Mouse (Mus musculus) adrenal gland, postnatal 4 days (tissue): ENCODE measurements around the gene Rpl31. TPM values are rescaled to one million over a fixed set of nuclear protein-coding genes. Genes with fewer than 3 reads are reported as not detected.
A peak's percentile ranks its signal among the peaks of the same experiment; 100 is the strongest.

ENCODE experiments used
- DNase-seq, 2 experiments: peaks; one replicate each; pipeline ENCODE4 v3.0.0; 2021 to 2022; ENCODE audit warnings: low spot score in 2 of 2, mixed read lengths in 2 of 2
- total RNA-seq, 2 experiments: library from RNA; stranded (reverse); gene quantifications; 2 replicates each; pipeline ENCODE4 v1.2.3; 2021

Rpl31 gene
- total RNA-seq, 2 experiments from 2014 or later = 986 to 1,037 TPM

DNA sequence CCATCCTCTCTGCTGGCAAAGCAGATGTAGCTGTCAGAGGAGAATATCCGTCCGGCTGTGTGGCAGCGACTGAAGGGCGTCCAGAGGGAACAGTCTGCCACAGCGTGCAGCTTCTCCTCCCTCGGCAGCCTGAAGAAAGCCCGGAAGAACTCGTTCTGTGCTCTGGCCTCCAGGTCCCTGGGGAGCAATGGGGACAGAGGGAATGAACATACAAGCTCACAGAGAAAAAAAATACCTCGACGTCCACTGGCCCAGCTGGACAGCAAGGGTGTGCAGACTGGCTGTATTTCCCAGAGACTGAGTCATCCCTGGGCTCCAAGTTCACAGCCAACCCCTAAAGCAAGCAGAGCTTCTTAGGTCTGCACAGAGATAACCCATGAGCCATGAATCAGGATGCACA lies 26.5 kb downstream of the Rpl31 start:
- no peak for DNase-seq

GRCm38 (mm10) chr1:39394650-39395049 lies 27.0 kb downstream of the Rpl31 start:
- DNase-seq = no peak

DNA sequence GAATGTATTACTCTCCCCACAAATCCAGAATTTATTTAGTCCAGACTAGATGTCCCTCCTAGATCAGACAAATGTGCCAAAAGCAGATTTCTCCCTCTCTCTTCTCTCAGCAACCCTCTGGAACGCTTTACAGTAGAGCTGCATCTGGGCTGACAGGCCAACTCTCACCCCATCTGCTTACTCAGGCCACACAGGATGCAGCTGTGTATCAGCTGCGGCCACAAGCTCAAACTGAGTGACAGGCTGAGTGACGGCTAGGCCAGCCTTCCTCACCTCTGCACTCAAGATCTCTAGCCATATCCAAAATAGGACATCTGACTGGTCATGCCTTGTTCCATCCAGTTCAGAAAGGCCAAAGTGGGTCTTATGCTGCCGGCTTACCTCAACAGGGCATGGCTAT lies 28.7 kb downstream of the Rpl31 start:
- DNase-seq = no peak

- no peak for DNase-seq
Observed at GRCm38 (mm10) chr1:39398284-39398683, 30.6 kb downstream of the Rpl31 start.

- no peak for DNase-seq
Observed at GRCm38 (mm10) chr1:39399228-39399627, 31.6 kb downstream of the Rpl31 start.

DNA sequence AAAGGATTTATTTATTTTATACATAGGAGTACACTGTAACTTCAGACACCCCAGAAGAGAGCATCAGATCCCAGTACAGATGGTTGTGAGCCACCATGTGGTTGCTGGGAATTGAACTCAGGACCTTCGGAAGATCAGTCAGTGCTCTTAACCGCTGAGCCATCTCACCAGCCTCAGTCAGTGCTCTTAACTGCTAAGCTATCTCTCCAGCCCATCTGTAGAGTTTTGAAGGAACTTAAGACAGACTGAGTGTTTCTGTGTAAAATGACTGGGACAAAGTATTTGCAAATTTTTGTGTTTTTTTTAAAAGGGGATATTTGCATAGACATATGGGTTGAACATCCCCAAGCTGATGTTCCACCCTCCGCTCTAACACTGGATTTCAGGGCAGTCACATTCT lies 32.5 kb downstream of the Rpl31 start:
- DNase-seq = no peak

- DNase-seq = no peak
Observed at GRCm38 (mm10) chr1:39407108-39407507, 39.5 kb downstream of the Rpl31 start.

DNA sequence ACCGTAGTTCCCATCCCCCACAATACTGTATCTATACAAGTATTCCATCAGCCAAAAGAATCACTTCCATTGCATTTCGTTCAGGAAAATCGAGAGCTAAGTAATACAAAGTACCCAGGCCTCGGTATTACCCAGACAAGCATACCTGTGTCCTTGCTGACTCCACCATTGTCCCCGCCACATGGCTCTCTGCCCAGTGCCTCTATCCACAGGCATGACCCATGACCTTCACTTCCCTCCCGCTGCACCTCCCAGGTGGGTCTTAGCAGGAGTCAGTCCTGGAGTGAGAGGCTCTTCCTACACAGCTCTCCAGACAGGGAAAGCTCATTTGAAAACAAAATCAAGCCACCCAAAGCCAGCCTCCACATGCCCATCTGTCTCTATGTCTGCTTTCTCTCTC lies 40.5 kb downstream of the Rpl31 start:
- no peak for DNase-seq

DNA sequence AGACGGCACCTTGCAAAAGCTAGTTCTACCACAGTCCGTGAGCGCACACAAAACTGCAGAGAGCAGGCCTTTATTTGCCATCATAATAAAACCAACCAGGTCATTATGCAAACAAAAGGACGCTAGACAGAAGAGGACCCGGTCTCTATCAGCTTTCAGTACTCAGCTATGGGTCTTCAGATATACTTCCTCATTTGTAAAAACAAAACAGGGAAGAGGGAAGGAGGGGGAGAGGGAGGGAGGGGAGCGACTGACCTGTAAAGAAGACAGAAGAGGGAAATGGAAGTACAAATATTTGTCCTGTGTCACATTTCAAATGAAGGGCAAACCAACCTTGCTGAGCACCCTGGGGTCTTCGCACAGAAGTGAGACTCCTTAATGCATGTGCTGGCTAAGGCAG lies 41.0 kb downstream of the Rpl31 start:
- DNase-seq = no peak

DNA sequence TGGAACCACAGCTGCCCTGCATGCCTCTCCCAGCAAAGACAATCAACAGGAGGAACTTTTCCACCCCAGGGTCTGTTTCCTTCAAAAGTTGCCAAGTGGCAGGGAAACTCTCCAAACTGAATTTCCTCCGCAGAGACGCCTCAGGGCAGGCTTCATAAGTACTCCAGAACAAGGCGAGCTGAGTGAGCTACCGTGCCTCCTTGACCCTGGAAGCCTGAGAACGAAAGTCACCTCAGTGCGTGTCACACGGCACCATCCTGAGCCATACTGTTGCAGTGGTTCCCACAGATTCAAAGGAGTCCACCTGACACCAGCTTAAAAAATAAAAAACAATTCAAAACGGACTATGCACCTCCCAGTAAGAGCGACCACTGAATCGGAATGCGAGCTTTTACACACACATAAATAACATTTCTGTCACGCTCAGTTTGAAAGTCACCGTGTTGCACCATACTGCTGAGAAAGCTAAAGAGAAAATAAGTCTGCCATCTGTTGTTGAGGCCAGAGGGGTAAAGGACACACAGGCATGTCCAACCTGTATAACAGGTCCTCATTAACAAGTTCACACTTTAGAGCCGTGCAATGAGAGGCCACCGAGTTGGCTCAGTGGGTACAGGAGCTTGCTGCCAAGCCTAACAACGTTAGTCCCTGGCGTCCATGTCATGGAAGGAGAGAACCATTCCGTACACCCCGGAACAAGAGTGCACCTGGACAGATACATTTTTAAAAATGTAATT lies 42.6 kb downstream of the Rpl31 start:
- no peak for DNase-seq

GRCm38 (mm10) chr1:39417817-39418216 lies 50.2 kb downstream of the Rpl31 start:
- peak; percentile 18 to 53 for DNase-seq

DNA sequence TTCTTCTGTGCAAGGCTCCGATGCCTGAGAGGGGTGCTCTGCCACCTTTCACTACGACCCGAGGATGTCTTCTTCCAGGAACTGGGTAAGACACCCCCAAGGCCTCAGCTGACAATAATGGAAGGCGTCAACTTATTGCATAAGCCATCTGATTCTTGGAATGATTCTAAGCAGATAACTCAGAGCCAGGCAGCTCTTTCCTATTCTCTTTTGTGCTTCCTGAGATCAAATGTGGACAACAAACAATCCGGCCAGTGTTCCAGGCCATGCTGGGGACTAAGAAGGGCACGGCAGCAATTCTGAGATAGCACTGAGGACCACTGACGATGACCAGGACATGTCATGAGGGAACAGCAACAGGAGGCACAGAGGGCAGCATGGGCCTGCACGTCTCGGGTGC lies 51.2 kb downstream of the Rpl31 start:
- no peak for DNase-seq

GRCm38 (mm10) chr1:39420987-39421386 lies 53.3 kb downstream of the Rpl31 start:
- DNase-seq = no peak

Other genes with a start within 250 kb of the Rpl31 start
- 1 to 10 TPM; 8.0 to 9.5 TPM for gene Npas2, start 174.1 kb upstream of the Rpl31 start, total RNA-seq
- gene Tbc1d8, start 110.9 kb downstream of the Rpl31 start, total RNA-seq = 10 to 100 TPM; 10.1 to 10.8 TPM
- gene Cnot11, start 167.2 kb downstream of the Rpl31 start, total RNA-seq = 10 to 100 TPM; 26.3 to 28.7 TPM
- gene Rnf149, start 209.6 kb downstream of the Rpl31 start, total RNA-seq = 10 to 100 TPM; 49.6 to 57.4 TPM